Mouse (Mus musculus): Measurements from ENCODE around the gene Zbtb17. TPM values are rescaled to one million over a fixed set of nuclear protein-coding genes. Genes with fewer than 3 reads are reported as not detected.

Zbtb17 gene
- polyA plus RNA-seq, 2 experiments = 5.1 to 8.7 TPM

DNA sequence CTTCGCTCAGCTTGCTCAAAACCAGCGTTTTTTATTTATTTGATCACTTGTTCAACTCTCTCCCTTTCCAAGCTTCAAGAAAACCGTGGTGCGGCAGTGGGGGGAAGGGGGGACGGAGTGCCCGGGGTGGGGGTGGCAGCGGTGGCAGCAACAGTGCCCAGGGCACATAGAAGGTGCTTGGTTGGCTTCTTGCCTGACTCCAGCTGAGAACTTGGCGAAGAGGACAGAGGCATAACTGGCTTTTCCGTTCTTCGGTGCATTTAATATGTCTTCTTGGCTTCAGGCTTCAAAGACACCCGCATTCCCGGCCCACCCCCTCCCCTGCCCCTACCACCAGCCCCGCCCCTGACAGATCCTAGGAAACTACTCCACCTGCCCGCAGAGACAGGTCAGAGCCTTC, 11.8 kb upstream of the Zbtb17 start:
- Histone ChIP-seq H3K4me2 (ENCODE audit: low read depth) (no peak overlapping the region), H3K4me1 (replicated peaks; ENCODE audit: control insufficient read depth in 2 of 2, insufficient read depth in 2 of 2, low read length in 1 of 2) (no peaks in the 10 kb centered on the region), H3K27ac (no peak overlapping the region), H3K9ac (replicated peaks) (no peak overlapping the region), H3K27me3 (ENCODE audit: control insufficient read depth, insufficient read depth, low read length) (no peaks in the 10 kb centered on the region), H3K9me3 (ENCODE audit: control insufficient read depth, low read length) (no peaks in the 10 kb centered on the region), H3K36me3 (replicated peaks; ENCODE audit: control insufficient read depth, insufficient read depth, low read depth) (no peaks in the 10 kb centered on the region), H3K4me3 (ENCODE audit: insufficient read depth in 1 of 2, low read depth in 2 of 2, low read length in 2 of 2) (no peak overlapping the region)
- DNase-seq (ENCODE audit: low read depth in 3 of 3, low spot score in 3 of 3) (no peak), ATAC-seq (ENCODE audit: insufficient read depth) (no peak)
- TF ChIP-seq EP300 (IDR thresholded peaks at IDR 0.05; ENCODE audit: low read depth) (no peak), CTCF (IDR thresholded peaks at IDR 0.05; ENCODE audit: low read depth) (no peak)
- WGBS (ENCODE audit: insufficient replicate concordance) = 58% methylated on average over 14 of the region's 14 CpGs

GRCm38 (mm10) chr4:141433191-141433590, 11.3 kb upstream of the Zbtb17 start:
- H3K9ac ChIP-seq (replicated peaks) = no peak overlapping the region
- H3K36me3 ChIP-seq (replicated peaks; ENCODE audit: control insufficient read depth, insufficient read depth, low read depth) = no peaks in the 10 kb centered on the region
- H3K9me3 ChIP-seq (ENCODE audit: control insufficient read depth, low read length) = no peaks in the 10 kb centered on the region
- no peak overlapping the region for H3K4me2 ChIP-seq (ENCODE audit: low read depth)
- 74% methylated on average over 18 of the region's 18 CpGs for WGBS (ENCODE audit: insufficient replicate concordance)
- H3K4me3 ChIP-seq (ENCODE audit: insufficient read depth in 1 of 2, low read depth in 2 of 2, low read length in 2 of 2) = no peak overlapping the region
- no peak overlapping the region for H3K27ac ChIP-seq
- no peak for TF ChIP-seq CTCF (IDR thresholded peaks at IDR 0.05; ENCODE audit: low read depth)
- TF ChIP-seq EP300 (IDR thresholded peaks at IDR 0.05; ENCODE audit: low read depth) = no peak
- DNase-seq (ENCODE audit: low read depth in 3 of 3, low spot score in 3 of 3) (no peak), ATAC-seq (ENCODE audit: insufficient read depth) (no peak)
- no peaks in the 10 kb centered on the region for H3K27me3 ChIP-seq (ENCODE audit: control insufficient read depth, insufficient read depth, low read length)
- no peaks in the 10 kb centered on the region for H3K4me1 ChIP-seq (replicated peaks; ENCODE audit: control insufficient read depth in 2 of 2, insufficient read depth in 2 of 2, low read length in 1 of 2)

GRCm38 (mm10) chr4:141435974-141436373, 8.5 kb upstream of the Zbtb17 start, which contains the start of gene Srarp:
Gene Srarp, minus strand, starts transcription at chr4:141436105.
- no peak for DNase-seq (ENCODE audit: low read depth in 3 of 3, low spot score in 3 of 3)
- no peak within 1 kb of the TSS for H3K9ac ChIP-seq (replicated peaks)
- TF ChIP-seq EP300 (IDR thresholded peaks at IDR 0.05; ENCODE audit: low read depth) = no peak
- TF ChIP-seq CTCF (IDR thresholded peaks at IDR 0.05; ENCODE audit: low read depth) = no peak
- H3K9me3 ChIP-seq (ENCODE audit: control insufficient read depth, low read length) = no peaks in the 10 kb centered on the region
- no peak within 1 kb of the TSS for H3K27ac ChIP-seq
- no peaks in the 10 kb centered on the region for H3K36me3 ChIP-seq (replicated peaks; ENCODE audit: control insufficient read depth, insufficient read depth, low read depth)
- H3K4me1 ChIP-seq (replicated peaks; ENCODE audit: control insufficient read depth in 2 of 2, insufficient read depth in 2 of 2, low read length in 1 of 2) = no peaks in the 10 kb centered on the region
- H3K4me3 ChIP-seq (ENCODE audit: insufficient read depth in 1 of 2, low read depth in 2 of 2, low read length in 2 of 2) = no peak within 1 kb of the TSS
- H3K27me3 ChIP-seq (ENCODE audit: control insufficient read depth, insufficient read depth, low read length) = no peaks in the 10 kb centered on the region
- H3K4me2 ChIP-seq (ENCODE audit: low read depth) = no peak within 1 kb of the TSS
- 83% methylated on average over 1 of the region's 1 CpGs for WGBS (ENCODE audit: insufficient replicate concordance)
- no peak for ATAC-seq (ENCODE audit: insufficient read depth)

GRCm38 (mm10) chr4:141439083-141439803, 5.2 kb upstream of the Zbtb17 start:
- Histone ChIP-seq H3K36me3 (replicated peaks; ENCODE audit: control insufficient read depth, insufficient read depth, low read depth) (no peaks in the 10 kb centered on the region), H3K4me2 (ENCODE audit: low read depth) (no peak overlapping the region), H3K9me3 (ENCODE audit: control insufficient read depth, low read length) (no peaks in the 10 kb centered on the region), H3K27me3 (ENCODE audit: control insufficient read depth, insufficient read depth, low read length) (no peaks in the 10 kb centered on the region), H3K4me3 (ENCODE audit: insufficient read depth in 1 of 2, low read depth in 2 of 2, low read length in 2 of 2) (no peak overlapping the region), H3K27ac (no peak overlapping the region), H3K9ac (replicated peaks) (no peak overlapping the region), H3K4me1 (replicated peaks; ENCODE audit: control insufficient read depth in 2 of 2, insufficient read depth in 2 of 2, low read length in 1 of 2) (peaks cover 5% of the 10 kb centered on the region in 2 experiments)
- TF ChIP-seq CTCF (IDR thresholded peaks at IDR 0.05; ENCODE audit: low read depth) (no peak), EP300 (IDR thresholded peaks at IDR 0.05; ENCODE audit: low read depth) (no peak)
- WGBS (ENCODE audit: insufficient replicate concordance) = 65% methylated on average over 12 of the region's 12 CpGs
- DNase-seq (ENCODE audit: low read depth in 3 of 3, low spot score in 3 of 3) (no peak), ATAC-seq (ENCODE audit: insufficient read depth) (no peak)

DNA sequence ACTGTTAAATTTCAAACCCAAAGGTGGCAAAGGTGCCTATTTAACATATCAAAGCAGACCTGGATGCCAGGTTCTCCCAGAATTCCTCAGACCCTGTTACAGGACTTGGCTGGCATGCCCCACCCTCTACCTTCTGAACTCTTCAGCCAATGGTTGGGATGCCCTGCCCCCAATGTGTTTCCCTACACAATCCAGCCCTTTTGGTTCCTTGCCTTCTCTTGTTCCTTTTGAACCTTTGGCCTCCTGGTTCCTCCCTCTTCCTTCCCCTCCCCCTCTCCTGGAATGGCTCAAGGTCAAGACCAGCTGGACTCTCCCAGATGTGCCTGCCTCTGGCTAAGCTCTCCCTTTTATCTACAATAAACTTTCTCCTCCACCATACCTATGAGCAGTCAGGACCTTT, 3.6 kb upstream of the Zbtb17 start:
- H3K27ac ChIP-seq = no peak overlapping the region
- no peaks in the 10 kb centered on the region for H3K36me3 ChIP-seq (replicated peaks; ENCODE audit: control insufficient read depth, insufficient read depth, low read depth)
- DNase-seq (ENCODE audit: low read depth in 3 of 3, low spot score in 3 of 3) (no peak), ATAC-seq (ENCODE audit: insufficient read depth) (no peak)
- no peak overlapping the region for H3K9ac ChIP-seq (replicated peaks)
- H3K4me1 ChIP-seq (replicated peaks; ENCODE audit: control insufficient read depth in 2 of 2, insufficient read depth in 2 of 2, low read length in 1 of 2) = peaks cover 8 to 10% of the 10 kb centered on the region in 2 experiments
- no peak for TF ChIP-seq CTCF (IDR thresholded peaks at IDR 0.05; ENCODE audit: low read depth)
- TF ChIP-seq EP300 (IDR thresholded peaks at IDR 0.05; ENCODE audit: low read depth) = no peak
- no peak overlapping the region for H3K4me3 ChIP-seq (ENCODE audit: insufficient read depth in 1 of 2, low read depth in 2 of 2, low read length in 2 of 2)
- no peak overlapping the region for H3K4me2 ChIP-seq (ENCODE audit: low read depth)
- H3K27me3 ChIP-seq (ENCODE audit: control insufficient read depth, insufficient read depth, low read length) = no peaks in the 10 kb centered on the region
- H3K9me3 ChIP-seq (ENCODE audit: control insufficient read depth, low read length) = no peaks in the 10 kb centered on the region
